Mouse (Mus musculus) forebrain, embryonic 11.5 days (tissue): Measurements from ENCODE around the gene Lrrfip1. TPM values are rescaled to one million over a fixed set of nuclear protein-coding genes. Genes with fewer than 3 reads are reported as not detected.

Source experiments
- ATAC-seq: fragments of 200-750 bp; cut with Nextera tagmentation; replicated peaks from 2 replicates; pipeline ENCODE4 v1.8.0; 2017; ENCODE audit warnings: moderate TSS enrichment; ENCODE audit not compliant: low FRiP score
- DNase-seq: peaks from one replicate; pipeline ENCODE4 v3.0.0-alpha.2; 2017; ENCODE audit warnings: low spot score
- H3K27ac ChIP-seq: fragments of 300-500 bp; sonication (generic); 2 replicates; pipeline ENCODE4 v1.5.1; 2014; ENCODE audit warnings: low read depth, low read length
- H3K27me3 ChIP-seq: fragments of 300-500 bp; sonication (generic); 2 replicates; pipeline ENCODE4 v1.6.1; 2014; ENCODE audit warnings: mild to moderate bottlenecking, low read length, mixed read lengths; ENCODE audit not compliant: control insufficient read depth, insufficient read depth
- H3K36me3 ChIP-seq: fragments of 300-500 bp; sonication (generic); 2 replicates; pipeline ENCODE4 v1.6.1; 2014; ENCODE audit warnings: mild to moderate bottlenecking, low read length, moderate library complexity, mixed read lengths; ENCODE audit not compliant: control insufficient read depth, insufficient read depth
- H3K4me1 ChIP-seq: fragments of 300-500 bp; sonication (generic); replicated peaks from 2 replicates; pipeline ENCODE4 v1.6.1; 2014; ENCODE audit warnings: low read length, mixed read lengths; ENCODE audit not compliant: control insufficient read depth, insufficient read depth
- H3K4me2 ChIP-seq: fragments of 300-500 bp; sonication (generic); 2 replicates; pipeline ENCODE4 v1.6.1; 2014; ENCODE audit warnings: low read depth, mild to moderate bottlenecking, low read length, moderate library complexity, mixed read lengths; ENCODE audit not compliant: severe bottlenecking
- H3K4me3 ChIP-seq: fragments of 300-500 bp; sonication (generic); 2 replicates; pipeline ENCODE4 v1.5.1; 2014; ENCODE audit warnings: low read depth, low read length
- H3K9ac ChIP-seq: fragments of 300-500 bp; sonication (generic); 2 replicates; pipeline ENCODE4 v1.6.1; 2014; ENCODE audit warnings: low read length
- H3K9me3 ChIP-seq: fragments of 300-500 bp; sonication (generic); 2 replicates; pipeline ENCODE4 v1.6.1; 2016; ENCODE audit warnings: low read length, mixed read lengths; ENCODE audit not compliant: control insufficient read depth
- WGBS: fragments of 180-500 bp; shearing (Covaris S2); extraction: QIAGEN DNeasy Blood & Tissue Kit; methylation state at CpG from one replicate; pipeline ENCODE4 v1.1.7; 2014; 5-methylcytosine and 5-hydroxymethylcytosine counted together
- polyA plus RNA-seq: library from polyadenylated mRNA; unstranded; fragments of >200 nt; fragmentation: Nextera tagmentation; extraction: Ambion mirVana; gene quantifications from 2 replicates; pipeline ENCODE4 v1.2.1, GENCODE M21; 2014

Lrrfip1 gene
- polyA plus RNA-seq, 1 experiment from 2014 or later: 21.4 TPM

- ATAC-seq (no peak), DNase-seq (no peak)
- Histone ChIP-seq H3K4me3 (no peak overlapping the region), H3K4me1 (peaks cover 7% of the 10 kb centered on the region; the same call in 1 of the 2 replicates), H3K27ac (no peak overlapping the region), H3K4me2 (no peak overlapping the region), H3K36me3 (no peaks in the 10 kb centered on the region), H3K9ac (no peak overlapping the region), H3K9me3 (no peaks in the 10 kb centered on the region), H3K27me3 (peaks cover 2% of the 10 kb centered on the region; the same call in 1 of the 2 replicates)
- 78% methylated on average over 6 of the region's 6 CpGs for WGBS
These were observed 59.7 kb downstream of the Lrrfip1 start for GRCm38 (mm10) chr1:91058251-91058650.

- Histone ChIP-seq H3K4me3 (no peak overlapping the region), H3K9me3 (no peaks in the 10 kb centered on the region), H3K27ac (no peak overlapping the region), H3K4me2 (no peak overlapping the region), H3K9ac (no peak overlapping the region), H3K36me3 (no peaks in the 10 kb centered on the region), H3K4me1 (peaks cover 3% of the 10 kb centered on the region; the same call in 1 of the 2 replicates), H3K27me3 (no peaks in the 10 kb centered on the region)
- 81% methylated on average over 9 of the region's 9 CpGs for WGBS
- ATAC-seq: no peak
- no peak for DNase-seq
These were observed 61.5 kb downstream of the Lrrfip1 start for GRCm38 (mm10) chr1:91059792-91060604.

- Histone ChIP-seq H3K4me2 (no peak overlapping the region), H3K4me1 (peaks cover 3% of the 10 kb centered on the region; the same call in 1 of the 2 replicates), H3K27ac (no peak overlapping the region), H3K4me3 (no peak overlapping the region), H3K9ac (no peak overlapping the region), H3K9me3 (no peaks in the 10 kb centered on the region), H3K27me3 (no peaks in the 10 kb centered on the region), H3K36me3 (no peaks in the 10 kb centered on the region)
- DNase-seq (no peak), ATAC-seq (no peak)
- WGBS: 81% methylated on average over 4 of the region's 4 CpGs
These were observed 62.6 kb downstream of the Lrrfip1 start for GRCm38 (mm10) chr1:91061105-91061504.

GRCm38 (mm10) chr1:91062363-91062762 is 63.8 kb downstream of the Lrrfip1 start:
- H3K9ac ChIP-seq: no peak overlapping the region
- no peaks in the 10 kb centered on the region for H3K36me3 ChIP-seq
- no peaks in the 10 kb centered on the region for H3K27me3 ChIP-seq
- ATAC-seq: no peak
- no peak overlapping the region for H3K4me3 ChIP-seq
- H3K4me2 ChIP-seq: no peak overlapping the region
- no peak overlapping the region for H3K27ac ChIP-seq
- H3K9me3 ChIP-seq: no peaks in the 10 kb centered on the region
- no peak for DNase-seq
- peaks cover 3% of the 10 kb centered on the region; the same call in 1 of the 2 replicates for H3K4me1 ChIP-seq
- WGBS: 49% methylated on average over 5 of the region's 5 CpGs

GRCm38 (mm10) chr1:91064053-91064452 is 65.5 kb downstream of the Lrrfip1 start:
- H3K4me1 ChIP-seq: peaks cover 3% of the 10 kb centered on the region; the same call in 1 of the 2 replicates

GRCm38 (mm10) chr1:91064903-91065525 is 66.5 kb downstream of the Lrrfip1 start:
- 94% methylated on average over 11 of the region's 11 CpGs for WGBS
- Histone ChIP-seq H3K4me3 (no peak overlapping the region), H3K4me1 (peaks cover 3% of the 10 kb centered on the region; the same call in 1 of the 2 replicates), H3K4me2 (no peak overlapping the region), H3K9ac (no peak overlapping the region), H3K36me3 (no peaks in the 10 kb centered on the region), H3K27me3 (no peaks in the 10 kb centered on the region), H3K9me3 (no peaks in the 10 kb centered on the region), H3K27ac (no peak overlapping the region)
- ATAC-seq: no peak
- no peak for DNase-seq

More at GRCm38 (mm10) chr1:91064053-91064452, 65.5 kb downstream of the Lrrfip1 start:
- Histone ChIP-seq H3K4me2 (no peak overlapping the region), H3K4me3 (no peak overlapping the region), H3K27me3 (no peaks in the 10 kb centered on the region), H3K36me3 (no peaks in the 10 kb centered on the region), H3K27ac (no peak overlapping the region), H3K9me3 (no peaks in the 10 kb centered on the region), H3K9ac (no peak overlapping the region)
- 79% methylated on average over 2 of the region's 2 CpGs for WGBS
- no peak for ATAC-seq
- DNase-seq: no peak

GRCm38 (mm10) chr1:91066061-91066460 is 67.5 kb downstream of the Lrrfip1 start:
- H3K4me1 ChIP-seq: peaks cover 3% of the 10 kb centered on the region; the same call in 1 of the 2 replicates
- no peaks in the 10 kb centered on the region for H3K9me3 ChIP-seq
- no peak overlapping the region for H3K9ac ChIP-seq
- H3K4me2 ChIP-seq: no peak overlapping the region
- H3K27me3 ChIP-seq: no peaks in the 10 kb centered on the region
- DNase-seq (no peak), ATAC-seq (no peak)
- no peaks in the 10 kb centered on the region for H3K36me3 ChIP-seq
- 93% methylated on average over 6 of the region's 6 CpGs for WGBS
- H3K4me3 ChIP-seq: no peak overlapping the region
- no peak overlapping the region for H3K27ac ChIP-seq

- Histone ChIP-seq H3K36me3 (no peaks in the 10 kb centered on the region), H3K4me2 (no peak overlapping the region), H3K4me3 (no peak overlapping the region), H3K27me3 (no peaks in the 10 kb centered on the region), H3K9me3 (no peaks in the 10 kb centered on the region), H3K4me1 (peaks cover 3% of the 10 kb centered on the region; the same call in 1 of the 2 replicates), H3K27ac (no peak overlapping the region), H3K9ac (no peak overlapping the region)
- ATAC-seq (no peak), DNase-seq (no peak)
- WGBS: 89% methylated on average over 2 of the region's 2 CpGs
These were observed 68.1 kb downstream of the Lrrfip1 start for GRCm38 (mm10) chr1:91066599-91066998.
